Mouse (Mus musculus) mouse trophoblast stem cell (cell line): ENCODE data around the gene Dscam.

Source experiments
- in situ Hi-C, 2 experiments: fragments of 300-500 bp; cut with MseI, MboI; formaldehyde crosslinking; loops; 2 replicates in 1 of 2; 3 replicates in 1 of 2; pipeline ENCODE4 v1.15.1; 2025

Dscam gene

DNA sequence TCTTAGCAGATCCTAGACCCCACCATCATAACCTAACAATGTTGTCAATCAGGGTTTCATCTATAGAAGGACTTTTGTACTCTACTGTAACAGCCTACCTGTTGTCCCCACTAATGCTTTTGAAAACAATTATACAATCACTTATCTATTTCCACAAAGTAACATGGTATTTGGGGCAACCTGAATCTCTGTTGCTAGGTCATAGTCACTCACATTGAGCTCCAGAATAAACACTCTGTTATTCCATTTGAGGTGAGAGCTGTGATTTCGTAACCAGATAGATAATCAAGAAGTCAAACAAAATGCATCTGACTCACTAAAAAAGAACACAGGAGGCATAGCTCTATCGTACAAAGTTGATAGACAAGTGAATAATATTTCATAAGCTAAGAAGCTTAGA is 226.9 kb downstream of the Dscam start:
- in situ Hi-C loops, result no loop called here

DNA sequence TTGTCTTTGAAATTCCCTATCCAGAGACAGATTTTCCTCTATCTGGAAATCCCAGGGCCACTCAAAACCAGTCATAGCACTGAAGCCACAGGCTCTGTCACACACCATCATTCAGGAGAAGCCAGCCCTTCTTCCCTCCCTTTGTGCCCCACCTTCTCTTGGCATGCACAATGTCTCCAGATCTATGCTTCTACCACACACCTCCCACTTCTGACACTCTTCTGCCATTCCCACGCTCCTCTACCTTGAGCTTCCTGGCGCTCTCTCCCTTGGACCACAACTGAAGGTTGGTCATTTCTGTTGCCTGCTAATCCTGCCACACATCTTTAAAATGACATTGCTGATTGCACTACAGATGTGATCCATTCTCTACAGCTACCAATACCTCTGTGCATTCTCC is 235.8 kb downstream of the Dscam start:
- in situ Hi-C loops, result no loop called here

DNA sequence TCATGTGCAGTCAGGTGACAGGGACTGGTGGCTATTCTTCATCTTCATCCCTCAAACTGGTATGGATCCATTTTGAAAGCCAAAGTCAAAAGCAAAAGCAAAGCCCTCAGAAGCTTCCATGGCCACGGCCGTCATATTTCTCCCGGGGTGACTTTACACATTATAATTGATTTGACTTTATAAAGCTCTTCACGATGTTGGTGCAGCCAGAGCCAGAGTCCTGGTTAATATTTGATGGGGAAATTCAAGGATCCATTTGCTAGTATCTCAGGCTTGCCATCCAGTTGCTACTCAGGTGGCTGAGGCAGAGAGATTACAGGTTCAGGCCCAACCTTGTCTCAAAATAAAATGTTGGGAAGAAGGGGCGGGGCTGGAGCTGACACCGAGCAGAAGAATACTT is 238.3 kb downstream of the Dscam start:
- in situ Hi-C loops, result no loop called here

DNA sequence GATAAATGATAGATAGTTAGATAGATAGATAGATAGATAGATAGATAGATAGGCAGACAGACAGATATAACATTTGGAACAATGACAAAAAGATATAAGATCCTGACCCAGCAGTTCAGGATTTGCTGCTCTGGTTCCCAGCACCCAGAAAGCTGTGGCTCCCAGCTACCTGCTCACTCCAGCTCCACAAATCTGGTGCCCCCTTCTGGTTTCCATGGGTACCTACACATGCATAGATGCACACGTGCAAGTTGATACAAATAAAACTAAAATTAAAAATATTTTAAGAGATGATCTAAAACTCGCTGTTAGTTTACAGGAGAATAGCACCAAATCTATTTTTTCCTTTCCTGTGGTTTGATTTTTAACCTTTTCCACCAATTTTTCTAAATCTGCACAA is 238.8 kb downstream of the Dscam start:
- in situ Hi-C loops, result no loop called here

DNA sequence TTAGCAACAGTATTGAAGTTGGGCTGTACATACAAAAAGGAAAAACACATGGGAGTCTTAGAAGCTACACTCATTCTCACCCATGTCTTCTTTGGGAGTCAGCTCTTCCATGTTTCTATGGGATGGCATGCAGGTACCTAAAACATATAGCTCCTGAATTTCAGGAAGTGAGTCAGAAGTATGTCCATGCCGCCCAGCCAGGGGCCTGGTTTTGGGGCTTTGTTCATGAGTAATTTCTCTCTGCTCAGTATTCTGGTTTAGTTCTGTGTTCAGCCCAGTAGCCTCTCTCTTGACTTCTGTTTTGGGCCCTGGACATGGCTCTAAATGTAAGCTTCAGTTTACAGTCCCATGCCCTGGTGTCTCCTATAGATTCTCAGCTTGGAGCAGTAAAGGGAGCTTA is 242.5 kb downstream of the Dscam start:
- in situ Hi-C loops, result no loop called here

DNA sequence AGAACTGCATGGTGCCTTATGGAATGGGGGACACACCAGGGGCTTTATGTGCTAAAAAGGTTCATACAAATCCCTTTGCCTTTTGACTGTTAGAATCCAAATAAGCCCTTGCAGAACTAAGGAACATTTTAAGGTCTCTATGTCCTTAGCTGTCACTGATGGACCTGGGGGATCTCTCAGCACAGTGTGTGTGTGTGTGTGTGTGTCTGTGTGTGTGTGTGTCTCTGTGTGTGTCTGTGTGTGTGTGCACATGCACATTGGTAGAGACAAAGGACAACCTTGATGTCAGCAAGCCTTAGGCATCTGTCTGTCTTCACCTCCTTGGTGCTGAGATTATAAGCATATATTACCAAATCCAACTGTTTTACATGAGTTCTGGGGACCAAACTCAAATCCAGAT is 243.1 kb downstream of the Dscam start:
- in situ Hi-C loops, result no loop called here

DNA sequence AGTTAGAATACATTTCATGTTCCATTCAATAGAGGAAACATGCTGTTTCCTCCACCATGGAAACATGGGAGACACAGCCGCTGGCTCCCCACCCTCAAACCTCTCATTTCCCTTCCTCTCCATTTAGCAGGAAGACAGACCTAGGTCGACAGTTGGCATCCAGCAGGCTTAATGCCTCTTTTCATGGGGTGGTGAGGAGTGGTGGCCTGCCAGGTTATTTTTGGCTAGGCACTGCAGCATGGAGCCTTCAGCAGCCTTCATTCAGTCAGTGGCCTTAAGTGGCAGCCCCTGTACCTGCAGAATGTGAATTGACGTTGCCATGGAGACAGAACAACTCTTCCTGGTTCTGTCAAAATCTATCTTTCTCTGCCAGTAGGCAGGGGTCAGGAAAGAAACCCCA is 243.6 kb downstream of the Dscam start:
- in situ Hi-C loops, result no loop called here

DNA sequence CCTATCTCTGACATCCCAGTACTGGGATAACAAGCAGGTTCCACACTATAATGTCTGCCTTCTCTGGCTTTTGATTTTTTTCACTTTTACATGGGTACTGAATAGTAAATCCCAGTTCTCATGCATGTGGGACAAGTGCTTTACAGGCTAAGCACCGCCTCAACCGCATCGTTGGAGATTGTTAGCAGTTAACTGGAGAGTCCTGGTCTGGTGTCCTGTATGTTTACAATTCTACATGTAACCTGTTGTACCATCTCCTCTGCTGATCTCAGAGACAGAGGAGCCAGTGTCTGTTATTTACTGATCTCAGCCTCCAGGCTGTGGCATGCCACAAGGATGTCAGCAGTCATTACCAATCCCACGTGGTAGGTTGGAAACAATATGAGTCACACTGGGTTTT is 246.6 kb downstream of the Dscam start:
- in situ Hi-C loops, result no loop called here

DNA sequence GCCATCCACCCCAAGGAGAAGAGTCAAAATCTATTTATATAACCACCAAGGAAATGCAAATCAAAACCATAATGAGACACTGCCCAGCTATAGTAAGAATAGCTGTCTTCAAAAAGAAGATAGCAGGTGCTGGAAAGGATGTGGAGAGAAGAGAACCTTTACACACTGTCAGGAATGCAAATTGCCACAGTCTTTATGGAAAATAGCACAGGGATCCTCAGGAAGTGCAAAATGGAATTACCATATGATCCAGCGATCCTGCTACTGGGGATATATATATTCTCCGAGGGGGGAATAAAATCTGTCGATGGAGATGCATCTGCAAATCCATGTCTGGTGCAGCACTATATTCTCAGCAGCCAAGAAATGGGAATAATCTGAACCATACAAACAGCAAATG is 256.1 kb downstream of the Dscam start:
- in situ Hi-C loops, result no loop called here

DNA sequence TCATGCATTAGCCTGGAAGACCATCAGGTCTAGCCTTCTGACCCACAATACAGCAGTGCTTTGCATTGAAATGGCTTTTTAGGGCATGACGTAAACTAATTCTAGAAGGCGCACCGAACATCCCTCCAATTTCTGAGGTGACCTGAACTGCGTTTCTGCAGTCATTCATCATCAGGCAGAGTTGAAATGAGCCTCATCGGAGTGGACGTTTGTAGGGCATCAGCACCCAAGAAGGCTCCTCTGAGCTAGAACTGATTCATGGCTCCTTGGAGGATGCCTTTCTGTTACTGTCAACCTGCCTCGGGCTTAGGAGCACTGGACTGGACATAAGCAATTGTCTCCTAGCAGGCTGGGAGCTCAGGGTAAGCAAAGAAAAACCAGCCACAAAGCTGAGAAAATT is 257.7 kb downstream of the Dscam start:
- in situ Hi-C loops, result no loop called here

DNA sequence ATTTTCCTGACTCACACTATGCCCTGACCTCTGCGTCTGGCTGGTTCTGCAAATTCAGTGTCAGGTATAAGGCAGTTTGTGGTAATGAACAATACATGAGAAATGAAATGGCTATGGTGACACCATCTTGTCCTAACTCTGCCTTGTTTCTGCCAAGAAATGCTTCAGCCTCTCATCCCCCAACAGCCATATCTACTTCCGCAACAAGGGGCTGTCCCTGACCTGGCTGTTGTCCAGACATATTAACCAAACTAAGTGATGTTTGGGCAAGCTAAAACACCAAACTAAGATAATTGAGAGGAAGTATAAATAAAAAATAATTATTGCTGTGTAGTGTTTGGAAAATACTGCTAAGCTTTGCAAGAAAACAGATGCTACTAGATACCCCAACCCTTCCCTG is 258.4 kb downstream of the Dscam start:
- in situ Hi-C loops, result no loop called here

DNA sequence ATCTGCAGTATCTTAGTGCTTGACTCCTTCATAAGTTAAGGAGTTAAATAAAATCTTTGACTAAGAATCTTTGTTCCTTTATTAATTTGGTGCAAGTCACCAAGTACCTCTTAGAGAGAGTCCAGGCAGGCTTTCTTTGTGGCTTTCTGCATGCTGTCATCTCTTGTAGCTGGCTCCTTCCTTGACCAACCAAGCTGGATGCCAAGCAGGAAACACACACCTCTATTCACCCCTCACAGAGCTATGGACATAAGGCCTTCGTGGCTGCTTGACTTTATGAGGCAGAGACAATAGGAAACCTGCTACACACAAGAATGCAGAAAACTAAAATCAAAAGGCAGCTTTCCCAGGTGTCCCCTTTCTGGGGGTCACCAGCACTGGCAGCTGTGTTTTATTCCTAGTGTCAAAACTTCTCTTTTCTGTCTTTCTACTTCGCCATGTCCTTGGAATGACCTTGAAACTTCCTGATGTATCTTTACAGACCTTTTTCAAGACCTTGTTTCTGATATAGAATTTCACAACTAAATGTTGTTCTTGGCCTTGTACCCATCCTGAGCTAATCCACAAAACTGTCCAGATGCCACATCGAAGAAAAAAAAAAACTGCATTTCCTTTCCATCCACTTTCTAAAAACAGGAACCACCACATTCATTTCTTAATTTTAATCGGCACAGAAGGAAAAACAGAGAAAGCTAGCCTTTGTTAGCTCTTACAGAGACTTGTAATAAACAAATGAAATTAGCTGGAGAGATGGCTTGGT is 260.0 kb downstream of the Dscam start:
- in situ Hi-C loops, result no loop called here

DNA sequence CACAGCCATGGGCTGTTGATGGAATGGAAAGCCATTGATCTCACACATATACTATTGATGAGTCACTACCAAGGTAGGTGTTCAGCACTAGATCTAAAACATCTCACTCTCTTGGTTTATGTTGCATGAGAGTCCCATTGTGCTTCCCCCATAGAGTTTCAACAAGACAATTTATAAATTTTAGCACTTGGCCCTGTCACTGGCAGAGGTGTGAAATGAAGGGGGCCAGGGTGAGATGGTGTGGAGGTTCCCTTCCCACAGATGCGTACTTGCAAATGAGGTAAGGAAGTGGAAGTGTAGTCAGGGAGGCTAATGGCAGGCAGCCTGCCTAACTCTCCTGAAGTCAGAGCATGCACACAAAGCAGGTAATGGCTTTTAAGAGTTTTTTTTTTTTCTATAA is 262.7 kb downstream of the Dscam start:
- in situ Hi-C loops, result no loop called here

DNA sequence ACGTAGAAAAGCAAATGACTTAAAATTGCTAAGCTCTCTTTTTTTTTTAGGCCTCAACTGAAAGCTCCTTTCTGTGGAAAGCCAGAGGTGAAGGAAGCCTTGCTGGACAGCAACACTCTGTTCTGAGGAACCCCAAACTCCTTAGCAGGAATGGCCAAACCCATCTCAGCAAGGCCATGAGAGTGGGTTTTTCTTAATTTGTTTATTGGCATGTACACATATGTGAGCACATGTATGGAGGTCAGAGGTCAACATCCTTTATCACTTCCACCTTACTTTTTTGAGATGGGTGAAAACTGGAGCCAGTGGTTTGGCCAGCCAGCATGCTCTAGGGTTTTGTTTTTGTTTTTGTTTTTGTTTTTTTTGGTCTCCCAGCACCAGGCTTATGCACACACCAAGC is 263.5 kb downstream of the Dscam start:
- in situ Hi-C loops, result no loop called here

DNA sequence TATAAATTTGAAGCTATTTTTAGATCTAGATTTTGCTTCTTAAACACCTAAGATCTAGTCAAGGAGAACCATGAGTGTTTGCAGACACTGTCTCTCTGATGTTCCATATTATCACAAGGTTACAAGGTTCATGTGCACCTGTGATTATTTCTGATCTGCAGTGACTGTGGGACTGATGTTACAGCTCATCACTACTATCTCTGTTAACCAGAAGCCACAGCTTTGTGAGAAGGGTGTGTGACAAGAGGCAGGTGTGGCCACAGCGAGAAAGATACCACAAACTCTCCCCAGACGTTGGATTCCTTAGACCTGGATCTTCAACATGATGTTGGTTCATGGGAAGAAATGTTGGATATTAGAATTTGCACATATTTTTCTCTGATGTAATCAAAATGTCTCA is 263.9 kb downstream of the Dscam start:
- in situ Hi-C loops, result no loop called here

DNA sequence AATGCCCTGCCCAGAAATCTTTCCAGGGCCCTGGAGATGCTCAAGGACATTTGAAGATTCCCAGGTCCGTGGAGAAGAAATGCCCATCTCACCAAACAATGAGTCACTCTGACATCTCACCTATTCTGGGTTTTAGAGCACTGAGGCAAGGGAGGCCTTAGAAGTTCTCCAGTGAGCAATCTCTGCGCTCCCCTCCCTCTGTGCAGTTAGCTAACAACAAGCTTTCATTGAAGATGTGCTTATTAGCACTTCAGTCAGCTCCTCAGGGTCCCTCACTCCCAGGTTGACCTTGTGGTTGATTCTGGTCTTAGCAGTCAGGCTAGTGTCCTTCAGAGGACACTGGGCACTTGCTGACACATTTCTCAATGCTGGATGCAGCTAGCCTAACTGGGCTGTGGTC is 265.8 kb downstream of the Dscam start:
- in situ Hi-C loops, result no loop called here

DNA sequence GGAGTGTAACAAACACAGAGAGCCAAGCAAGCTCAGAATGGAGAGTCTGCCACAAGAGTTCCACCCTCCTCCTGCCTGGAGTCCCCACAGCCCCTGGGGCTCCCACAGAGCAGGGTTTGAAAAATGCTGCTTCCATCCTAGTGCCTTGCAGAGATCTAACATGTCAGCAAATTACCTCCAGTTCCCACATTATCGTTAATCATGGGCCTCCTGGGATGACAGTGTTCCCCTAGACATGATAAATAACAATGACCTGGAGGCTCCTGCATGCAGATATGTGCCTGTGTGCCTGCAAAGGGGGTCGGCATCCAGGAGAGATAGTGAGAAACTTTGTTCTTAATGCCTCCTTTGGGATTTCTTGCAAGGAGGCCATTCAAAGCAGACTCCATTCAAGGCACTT is 266.2 kb downstream of the Dscam start:
- in situ Hi-C loops, result no loop called here

DNA sequence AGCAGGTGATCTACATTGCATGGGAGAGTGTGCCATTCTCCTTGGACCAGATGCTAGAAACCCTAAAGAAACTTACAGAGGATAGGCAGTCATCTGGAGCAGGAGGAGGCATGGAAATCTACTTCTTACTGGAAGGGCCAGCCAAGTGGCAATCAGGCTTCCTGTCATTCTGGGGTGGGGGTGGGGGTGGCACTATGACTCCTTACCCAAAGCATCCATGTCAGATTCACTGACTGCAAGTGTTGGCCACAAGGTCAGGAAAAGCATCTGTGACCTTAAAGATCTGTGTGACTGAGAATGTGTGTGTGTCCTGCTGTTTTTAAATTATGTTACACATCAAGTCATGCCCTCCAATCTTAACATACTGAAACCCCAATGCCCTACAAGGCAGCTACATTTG is 268.0 kb downstream of the Dscam start:
- in situ Hi-C loops, result no loop called here

DNA sequence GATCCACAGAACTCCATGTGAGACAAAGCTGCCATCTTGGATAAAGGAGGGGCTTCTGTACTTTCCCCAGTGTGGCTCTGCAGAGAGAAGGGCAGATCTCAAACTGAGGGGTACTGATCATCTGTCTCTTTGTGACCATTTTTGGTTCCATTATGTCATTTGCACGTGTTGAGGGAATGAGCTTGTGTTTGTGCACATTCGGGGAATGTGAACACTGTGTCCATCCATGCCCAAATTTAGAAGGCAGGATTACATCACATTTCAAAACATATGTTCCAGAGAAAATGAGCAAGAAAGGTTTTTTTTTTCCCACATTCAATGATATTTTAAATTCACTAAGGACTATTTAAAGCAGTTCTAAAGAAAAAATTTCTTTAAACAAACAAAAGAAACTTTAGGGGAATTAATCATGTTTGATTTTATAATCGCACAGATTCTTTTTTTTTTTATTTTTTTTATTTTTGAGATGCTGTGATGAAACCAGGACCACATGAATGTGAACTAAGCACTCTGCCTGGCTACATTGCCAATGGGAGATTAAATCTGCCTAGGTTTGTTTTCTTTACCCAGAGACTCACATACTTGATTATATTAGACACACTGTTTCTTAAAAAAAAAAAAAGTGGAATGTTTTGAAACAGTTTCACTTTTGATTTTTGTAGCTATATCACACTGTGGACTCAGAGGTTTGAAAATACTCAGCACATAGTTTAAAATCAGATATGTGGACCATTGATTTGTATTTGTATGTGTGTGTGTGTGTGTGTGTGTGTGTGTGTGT is 269.1 kb downstream of the Dscam start:
- in situ Hi-C loops, result no loop called here

DNA sequence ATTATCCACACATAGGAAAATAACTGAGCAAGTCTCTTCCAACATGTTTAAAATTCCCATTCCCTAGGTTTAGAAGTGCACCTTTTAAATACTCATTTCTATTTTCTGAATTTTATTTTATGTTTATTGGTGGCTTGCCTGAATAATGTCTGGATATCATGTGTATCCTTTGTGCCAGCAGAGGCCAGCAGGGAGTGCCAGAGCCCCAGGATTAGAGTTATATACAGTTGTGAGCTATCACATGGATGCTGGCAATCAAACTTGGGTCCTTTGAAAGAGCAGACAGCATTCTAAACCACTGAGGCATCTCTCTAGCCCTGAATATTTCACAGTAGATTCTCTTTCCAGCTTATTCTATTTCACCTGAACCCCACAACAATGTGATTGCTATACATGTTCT is 271.2 kb downstream of the Dscam start:
- in situ Hi-C loops, result loop anchor here in 1 of 2 experiments (25.0 kb wide), 1 partner anchor 388 kb away; no protein-coding TSS in a partner anchor

DNA sequence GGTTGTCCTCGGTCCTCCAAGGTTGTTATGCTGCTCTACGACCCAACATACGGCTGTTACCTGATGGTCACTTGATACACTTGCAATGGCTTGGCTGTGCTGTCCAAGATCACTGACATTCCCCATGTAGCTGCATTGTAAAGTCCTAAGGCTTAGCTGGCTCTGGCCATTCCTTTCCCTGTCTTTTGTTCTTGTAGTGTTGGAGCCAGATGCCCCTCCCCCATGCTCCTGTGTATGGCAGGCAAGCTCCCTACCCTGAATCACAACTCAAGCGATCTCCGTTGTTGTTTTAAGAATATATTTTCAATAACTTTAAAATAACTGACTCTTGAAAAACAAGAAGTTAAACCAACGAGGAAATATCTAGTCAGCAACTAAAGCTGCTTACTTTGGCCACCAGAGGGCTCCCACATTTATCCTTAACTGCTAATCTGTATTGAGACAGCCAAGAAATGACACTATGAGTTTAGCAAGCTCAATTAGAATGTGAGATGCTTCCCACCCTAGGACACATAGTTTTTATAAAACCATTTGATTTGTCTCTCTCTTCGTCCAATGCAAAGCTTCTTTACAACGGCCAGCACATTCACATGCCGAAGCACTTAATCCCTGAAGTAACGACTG is 273.9 kb downstream of the Dscam start:
- in situ Hi-C loops, result loop anchor here in 1 of 2 experiments (25.0 kb wide), 1 partner anchor 391 kb away; no protein-coding TSS in a partner anchor

DNA sequence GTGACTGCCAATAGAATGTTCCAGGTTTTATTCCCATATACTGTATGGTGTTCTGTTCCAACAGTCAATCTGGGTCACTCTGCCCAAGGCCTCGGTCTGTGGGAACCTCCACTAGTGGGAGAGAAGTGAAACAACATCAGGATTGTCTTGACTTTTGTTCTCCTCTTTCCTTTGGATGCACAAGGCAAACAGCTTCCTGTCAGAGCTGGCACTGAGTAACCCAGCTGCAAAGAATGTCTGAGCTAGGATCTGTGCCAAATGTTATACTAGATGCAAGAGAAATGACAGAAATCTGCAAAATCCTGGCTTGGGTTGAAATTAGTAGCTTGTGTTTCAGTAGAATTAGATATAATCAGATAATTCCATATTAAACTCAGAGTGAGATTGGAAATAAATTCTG is 282.5 kb downstream of the Dscam start:
- in situ Hi-C loops, result loop anchor here in 1 of 2 experiments (25.0 kb wide), 1 partner anchor 399 kb away; no protein-coding TSS in a partner anchor

DNA sequence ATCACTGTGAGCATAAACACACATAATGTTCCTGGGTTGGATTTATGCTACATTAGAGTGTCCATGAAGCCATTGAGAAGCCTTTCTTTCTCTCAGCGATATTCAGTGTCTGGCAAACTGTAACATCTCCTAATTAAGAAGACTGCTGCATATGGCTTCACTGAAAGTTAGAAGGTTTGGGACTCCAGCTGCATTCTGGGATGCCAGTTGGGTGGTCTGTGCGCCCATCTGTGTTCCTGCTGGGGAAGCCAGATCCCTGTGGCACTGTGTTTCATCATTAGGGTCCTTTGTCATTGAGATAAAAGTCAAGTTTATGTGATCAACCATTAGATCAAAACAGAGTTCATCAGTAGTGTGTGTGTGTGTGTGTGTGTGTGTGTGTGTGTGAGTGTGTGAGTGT is 284.7 kb downstream of the Dscam start:
- in situ Hi-C loops, result loop anchor here in 1 of 2 experiments (25.0 kb wide), 1 partner anchor 401 kb away; no protein-coding TSS in a partner anchor
